Mouse (Mus musculus): ENCODE data around the gene Pdxdc1.
"Not testable (repeated sequence)": the region's sequence is repeated elsewhere in the genome, so short reads cannot be mapped to it uniquely, and the experiment has no call there.

Gene Pdxdc1

GRCm38 (mm10) chr16:13818560-13819393, 84.2 kb downstream of the Pdxdc1 start, which contains the start of gene Ntan1:
TSS of gene Ntan1 (plus strand) at chr16:13818845.
- DNase-seq (ENCODE audit: extremely low read depth, insufficient read length, low spot score): peak; percentile 99

- DNase-seq (ENCODE audit: extremely low read depth, insufficient read length, low spot score): no peak
These were observed 89.7 kb downstream of the Pdxdc1 start for GRCm38 (mm10) chr16:13813200-13813599.

- no peak for DNase-seq (ENCODE audit: extremely low read depth, insufficient read length, low spot score)
These were observed 90.8 kb downstream of the Pdxdc1 start for GRCm38 (mm10) chr16:13812152-13812551.

- no peak for DNase-seq (ENCODE audit: extremely low read depth, insufficient read length, low spot score)
These were observed 94.5 kb downstream of the Pdxdc1 start for GRCm38 (mm10) chr16:13808410-13808809.

GRCm38 (mm10) chr16:13807616-13808015, 95.3 kb downstream of the Pdxdc1 start:
- no peak for DNase-seq (ENCODE audit: extremely low read depth, insufficient read length, low spot score)

- DNase-seq (ENCODE audit: extremely low read depth, insufficient read length, low spot score): no peak
These were observed 98.3 kb downstream of the Pdxdc1 start for GRCm38 (mm10) chr16:13804666-13805065.

GRCm38 (mm10) chr16:13801231-13801630, 101.7 kb downstream of the Pdxdc1 start:
- no peak for DNase-seq (ENCODE audit: extremely low read depth, insufficient read length, low spot score)

- no peak for DNase-seq (ENCODE audit: extremely low read depth, insufficient read length, low spot score)
These were observed 106.2 kb downstream of the Pdxdc1 start for GRCm38 (mm10) chr16:13796746-13797175.

GRCm38 (mm10) chr16:13793441-13793840, 109.5 kb downstream of the Pdxdc1 start:
- DNase-seq (ENCODE audit: extremely low read depth, insufficient read length, low spot score): not testable (repeated sequence)

- DNase-seq (ENCODE audit: extremely low read depth, insufficient read length, low spot score): no peak
These were observed 117.0 kb downstream of the Pdxdc1 start for GRCm38 (mm10) chr16:13785932-13786331.

All from 3134 (cell line).